8 mouse cellular contexts compared by ENCODE assay signal in genomic region chr11:87359262-87359612, GRCm38 (mm10). TPM values are rescaled to one million over a fixed set of nuclear protein-coding genes. Genes with fewer than 3 reads are reported as not detected.
DNase-seq lines count a peak whose midpoint lies in the region; ATAC-seq and TF ChIP-seq lines count a peak whose summit lies in the region.

No protein-coding gene starts in this region.

- H3K27me3 ChIP-seq in liver, adult 2 months (ENCODE audit: control insufficient read depth, insufficient read depth, low read length), result peaks cover 10% of the 10 kb centered on the region
- peaks cover 37% of the 10 kb centered on the region for H3K27me3 ChIP-seq in embryonic facial prominence, embryonic 15.5 days
- H3K27me3 ChIP-seq in limb, embryonic 10.5 days (ENCODE audit: low read depth, poor library complexity, severe bottlenecking), result peaks cover 50% of the 10 kb centered on the region
- H3K27me3 ChIP-seq in neural tube, embryonic 15.5 days (replicated peaks), result no peaks in the 10 kb centered on the region

- H3K27ac ChIP-seq in liver, adult 2 months (replicated peaks; ENCODE audit: insufficient read depth, low read depth, low read length), result no peak overlapping the region
- H3K27ac ChIP-seq in embryonic facial prominence, embryonic 15.5 days (replicated peaks), result no peak overlapping the region
- peak overlapping the region; percentile 71; the same call in 1 of the 2 replicates for H3K27ac ChIP-seq in limb, embryonic 10.5 days
- H3K27ac ChIP-seq in neural tube, embryonic 15.5 days (replicated peaks), result peak overlapping the region; percentile 84

- TF ChIP-seq POLR2A in liver, adult 2 months (IDR thresholded peaks at IDR 0.05; ENCODE audit: extremely low read depth, insufficient read depth, low read length), result no peak

- H3K79me2 ChIP-seq in liver, adult 2 months (ENCODE audit: control insufficient read depth, insufficient read depth, low read length), result no peaks in the 10 kb centered on the region

- WGBS in liver, adult 2 months, result 14% methylated on average over 10 of the region's 10 CpGs
- WGBS in embryonic facial prominence, embryonic 15.5 days, result 14% methylated on average over 10 of the region's 10 CpGs
- 20% methylated on average over 10 of the region's 10 CpGs for WGBS in limb, embryonic 10.5 days
- WGBS in neural tube, embryonic 15.5 days, result 12% methylated on average over 10 of the region's 10 CpGs

- no peaks in the 10 kb centered on the region for H3K9me3 ChIP-seq in embryonic facial prominence, embryonic 15.5 days (replicated peaks)
- H3K9me3 ChIP-seq in limb, embryonic 10.5 days (replicated peaks), result no peaks in the 10 kb centered on the region
- H3K9me3 ChIP-seq in neural tube, embryonic 15.5 days (replicated peaks), result no peaks in the 10 kb centered on the region

- H3K4me3 ChIP-seq in liver, adult 2 months (ENCODE audit: insufficient read depth, low read depth, low read length), result peak overlapping the region; percentile 98
- peak overlapping the region; percentile 70 for H3K4me3 ChIP-seq in embryonic facial prominence, embryonic 15.5 days (replicated peaks)
- H3K4me3 ChIP-seq in limb, embryonic 10.5 days, result peak overlapping the region; percentile 78
- H3K4me3 ChIP-seq in neural tube, embryonic 15.5 days (replicated peaks), result peak overlapping the region; percentile 93

- peak overlapping the region; percentile 57 for H3K9ac ChIP-seq in liver, adult 2 months (ENCODE audit: low read depth, low read length)
- 0 out of 2 replicates have a peak overlapping the region, but pooled peaks have one; percentile 35 for H3K9ac ChIP-seq in embryonic facial prominence, embryonic 15.5 days
- H3K9ac ChIP-seq in neural tube, embryonic 15.5 days (replicated peaks), result peak overlapping the region; percentile 69; the same call in 1 of the 2 replicates

- peak; percentile 2 for DNase-seq in liver, adult 2 months (ENCODE audit: extremely low read depth, low read depth, low spot score)
- no peak for DNase-seq in liver
- no peak for DNase-seq in limb, embryonic 10.5 days (ENCODE audit: low spot score)
- DNase-seq in natural killer cell, adult 2 months (ENCODE audit: low spot score in 2 of 2), result no peak
- DNase-seq in kidney, adult 11 months, result no peak
- no peak for DNase-seq in right cerebral cortex, postnatal 10 days (ENCODE audit: low spot score in 2 of 2)

- no peaks in the 10 kb centered on the region for H3K36me3 ChIP-seq in liver, adult 2 months (ENCODE audit: control insufficient read depth, insufficient read depth, low read length)
- H3K36me3 ChIP-seq in embryonic facial prominence, embryonic 15.5 days, result no peaks in the 10 kb centered on the region
- H3K36me3 ChIP-seq in limb, embryonic 10.5 days, result no peaks in the 10 kb centered on the region
- H3K36me3 ChIP-seq in neural tube, embryonic 15.5 days, result no peaks in the 10 kb centered on the region

- H3K4me2 ChIP-seq in embryonic facial prominence, embryonic 15.5 days (replicated peaks), result peak overlapping the region; percentile 97
- peak overlapping the region; percentile 64 for H3K4me2 ChIP-seq in neural tube, embryonic 15.5 days

- peaks cover 3% of the 10 kb centered on the region; the same call in 1 of the 2 replicates for H3K4me1 ChIP-seq in liver, adult 2 months (ENCODE audit: control insufficient read depth, insufficient read depth, low read length)
- peaks cover 16% of the 10 kb centered on the region for H3K4me1 ChIP-seq in embryonic facial prominence, embryonic 15.5 days
- peaks cover 19% of the 10 kb centered on the region for H3K4me1 ChIP-seq in limb, embryonic 10.5 days
- H3K4me1 ChIP-seq in neural tube, embryonic 15.5 days, result peaks cover 20% of the 10 kb centered on the region

- no peak for TF ChIP-seq CTCF in liver, adult 2 months (IDR thresholded peaks at IDR 0.05; ENCODE audit: low read depth, low read length)

- ATAC-seq in embryonic facial prominence, embryonic 15.5 days (ENCODE audit: insufficient number of reproducible peaks, low FRiP score, low TSS enrichment, low read depth), result no peak
- ATAC-seq in neural tube, embryonic 15.5 days (ENCODE audit: low FRiP score), result no peak

RNA-seq across cellular contexts. Expression of gene Ppm1e, which starts 0.4 kb away (rescaled TPM):
- 0.07 and 0.09 TPM in 2 replicates for total RNA-seq in liver, adult 2 months (2014; rRNA removed)
- 0.02 TPM in 1 of 2 replicates, not detected in the other for polyA plus RNA-seq in liver, adult 2 months (2012; rRNA removed)
- polyA plus RNA-seq in embryonic facial prominence, embryonic 15.5 days (2015; fragmentation: Nextera tagmentation; extraction: Ambion mirVana), result 3.9 and 4.7 TPM in 2 replicates
- 2.2 and 2.4 TPM in 2 replicates for polyA plus RNA-seq in limb, embryonic 10.5 days (2016; fragmentation: Nextera tagmentation; extraction: Ambion mirVana)
- 20.9 and 26.3 TPM in 2 replicates for polyA plus RNA-seq in neural tube, embryonic 15.5 days (2015; fragmentation: Nextera tagmentation; extraction: Ambion mirVana)

RNA-seq across cellular contexts. Expression of gene Rad51c, which starts 45.5 kb away (rescaled TPM):
- total RNA-seq in liver, adult 2 months (2014; rRNA removed), result 0.28 and 0.67 TPM in 2 replicates
- polyA plus RNA-seq in liver, adult 2 months (2012; rRNA removed), result 0.16 and 0.32 TPM in 2 replicates
- 6.4 and 7.3 TPM in 2 replicates for polyA plus RNA-seq in embryonic facial prominence, embryonic 15.5 days (2015; fragmentation: Nextera tagmentation; extraction: Ambion mirVana)
- 11.5 and 15.4 TPM in 2 replicates for polyA plus RNA-seq in limb, embryonic 10.5 days (2016; fragmentation: Nextera tagmentation; extraction: Ambion mirVana)
- 4.0 and 5.7 TPM in 2 replicates for polyA plus RNA-seq in neural tube, embryonic 15.5 days (2015; fragmentation: Nextera tagmentation; extraction: Ambion mirVana)

RNA-seq across cellular contexts. Expression of gene Tex14, which starts 45.6 kb away (rescaled TPM):
- 0.07 and 0.28 TPM in 2 replicates for total RNA-seq in liver, adult 2 months (2014; rRNA removed)
- 0.02 TPM in 1 of 2 replicates, not detected in the other for polyA plus RNA-seq in liver, adult 2 months (2012; rRNA removed)
- polyA plus RNA-seq in embryonic facial prominence, embryonic 15.5 days (2015; fragmentation: Nextera tagmentation; extraction: Ambion mirVana), result 1.7 and 2.0 TPM in 2 replicates
- 0.16 and 0.33 TPM in 2 replicates for polyA plus RNA-seq in limb, embryonic 10.5 days (2016; fragmentation: Nextera tagmentation; extraction: Ambion mirVana)
- polyA plus RNA-seq in neural tube, embryonic 15.5 days (2015; fragmentation: Nextera tagmentation; extraction: Ambion mirVana), result 0.86 and 0.92 TPM in 2 replicates

Comparison
In these comparisons a context has a peak if more than half of its experiments do, and no peak if none do; other contexts are left out.
1. H3K27ac ChIP-seq: peak in limb, embryonic 10.5 days (single experiment) and neural tube, embryonic 15.5 days (single experiment); none in liver, adult 2 months (single experiment) and embryonic facial prominence, embryonic 15.5 days (single experiment).
2. Peak in every context shown above with its lines, with median percentiles within 50 percentile points of each other: H3K4me3 ChIP-seq and H3K9ac ChIP-seq.